Mouse (Mus musculus): ENCODE measurements around the gene Sost. TPM values are rescaled to one million over a fixed set of nuclear protein-coding genes. Genes with fewer than 3 reads are reported as not detected.

Gene Sost
- polyA plus RNA-seq, 1 experiment = 0.10 TPM

GRCm38 (mm10) chr11:101973496-101973895, 6.7 kb upstream of the Sost start:
- no peak overlapping the region for H3K27ac ChIP-seq (ENCODE audit: insufficient read depth, low read length)
- peaks cover 3% of the 10 kb centered on the region; the same call in 1 of the 2 replicates for H3K4me1 ChIP-seq (ENCODE audit: control insufficient read depth, insufficient read depth, low read length)
- H3K4me3 ChIP-seq (ENCODE audit: insufficient read depth, low read length) = no peak overlapping the region
- TF ChIP-seq POLR2A (IDR thresholded peaks at IDR 0.05; ENCODE audit: extremely low read depth, insufficient read depth, low read length) = no peak
- TF ChIP-seq CTCF (IDR thresholded peaks at IDR 0.05; ENCODE audit: extremely low read depth, insufficient read depth, low read length) = no peak

- Histone ChIP-seq H3K27ac (ENCODE audit: insufficient read depth, low read length) (no peak overlapping the region), H3K4me1 (ENCODE audit: control insufficient read depth, insufficient read depth, low read length) (peaks cover 1% of the 10 kb centered on the region; the same call in 1 of the 2 replicates), H3K4me3 (ENCODE audit: insufficient read depth, low read length) (no peak overlapping the region)
- no peak for TF ChIP-seq POLR2A (IDR thresholded peaks at IDR 0.05; ENCODE audit: extremely low read depth, insufficient read depth, low read length)
- no peak for TF ChIP-seq CTCF (IDR thresholded peaks at IDR 0.05; ENCODE audit: extremely low read depth, insufficient read depth, low read length)
These were observed 5.8 kb upstream of the Sost start for GRCm38 (mm10) chr11:101972651-101973050.

- TF ChIP-seq CTCF (IDR thresholded peaks at IDR 0.05; ENCODE audit: extremely low read depth, insufficient read depth, low read length) (no peak), POLR2A (IDR thresholded peaks at IDR 0.05; ENCODE audit: extremely low read depth, insufficient read depth, low read length) (no peak)
- no peak overlapping the region for H3K4me3 ChIP-seq (ENCODE audit: insufficient read depth, low read length)
- peaks cover 1% of the 10 kb centered on the region; the same call in 1 of the 2 replicates for H3K4me1 ChIP-seq (ENCODE audit: control insufficient read depth, insufficient read depth, low read length)
- no peak overlapping the region for H3K27ac ChIP-seq (ENCODE audit: insufficient read depth, low read length)
These were observed 5.3 kb upstream of the Sost start for GRCm38 (mm10) chr11:101972097-101972496.

- Histone ChIP-seq H3K4me3 (ENCODE audit: insufficient read depth, low read length) (no peak overlapping the region), H3K4me1 (ENCODE audit: control insufficient read depth, insufficient read depth, low read length) (peaks cover 1% of the 10 kb centered on the region; the same call in 1 of the 2 replicates), H3K27ac (ENCODE audit: insufficient read depth, low read length) (no peak overlapping the region)
- TF ChIP-seq POLR2A (IDR thresholded peaks at IDR 0.05; ENCODE audit: extremely low read depth, insufficient read depth, low read length) = no peak
- peak; percentile 57 for TF ChIP-seq CTCF (IDR thresholded peaks at IDR 0.05; ENCODE audit: extremely low read depth, insufficient read depth, low read length)
These were observed 4.6 kb upstream of the Sost start for GRCm38 (mm10) chr11:101971410-101971809.

- Histone ChIP-seq H3K27ac (ENCODE audit: insufficient read depth, low read length) (no peak overlapping the region), H3K4me3 (ENCODE audit: insufficient read depth, low read length) (no peak overlapping the region), H3K4me1 (ENCODE audit: control insufficient read depth, insufficient read depth, low read length) (peaks cover 1% of the 10 kb centered on the region; the same call in 1 of the 2 replicates)
- TF ChIP-seq CTCF (IDR thresholded peaks at IDR 0.05; ENCODE audit: extremely low read depth, insufficient read depth, low read length) (no peak), POLR2A (IDR thresholded peaks at IDR 0.05; ENCODE audit: extremely low read depth, insufficient read depth, low read length) (no peak)
These were observed 3.0 kb upstream of the Sost start for GRCm38 (mm10) chr11:101969835-101970234.

GRCm38 (mm10) chr11:101968791-101969190, 2.0 kb upstream of the Sost start:
- Histone ChIP-seq H3K27ac (ENCODE audit: insufficient read depth, low read length) (no peak overlapping the region), H3K4me1 (ENCODE audit: control insufficient read depth, insufficient read depth, low read length) (peaks cover under 1% of the 10 kb centered on the region; the same call in 1 of the 2 replicates), H3K4me3 (ENCODE audit: insufficient read depth, low read length) (no peak overlapping the region)
- peak; percentile 100 for TF ChIP-seq CTCF (IDR thresholded peaks at IDR 0.05; ENCODE audit: extremely low read depth, insufficient read depth, low read length)
- TF ChIP-seq POLR2A (IDR thresholded peaks at IDR 0.05; ENCODE audit: extremely low read depth, insufficient read depth, low read length) = no peak

GRCm38 (mm10) chr11:101968311-101968710, 1.5 kb upstream of the Sost start:
- no peak overlapping the region for H3K4me3 ChIP-seq (ENCODE audit: insufficient read depth, low read length)
- no peaks in the 10 kb centered on the region for H3K4me1 ChIP-seq (ENCODE audit: control insufficient read depth, insufficient read depth, low read length)
- TF ChIP-seq POLR2A (IDR thresholded peaks at IDR 0.05; ENCODE audit: extremely low read depth, insufficient read depth, low read length) = no peak
- no peak for TF ChIP-seq CTCF (IDR thresholded peaks at IDR 0.05; ENCODE audit: extremely low read depth, insufficient read depth, low read length)
- no peak overlapping the region for H3K27ac ChIP-seq (ENCODE audit: insufficient read depth, low read length)

GRCm38 (mm10) chr11:101965553-101965952, 1.3 kb downstream of the Sost start:
- Histone ChIP-seq H3K27ac (ENCODE audit: insufficient read depth, low read length) (no peak overlapping the region), H3K4me1 (ENCODE audit: control insufficient read depth, insufficient read depth, low read length) (no peaks in the 10 kb centered on the region), H3K4me3 (ENCODE audit: insufficient read depth, low read length) (no peak overlapping the region)
- TF ChIP-seq POLR2A (IDR thresholded peaks at IDR 0.05; ENCODE audit: extremely low read depth, insufficient read depth, low read length) (no peak), CTCF (IDR thresholded peaks at IDR 0.05; ENCODE audit: extremely low read depth, insufficient read depth, low read length) (no peak)

- TF ChIP-seq CTCF (IDR thresholded peaks at IDR 0.05; ENCODE audit: extremely low read depth, insufficient read depth, low read length) (no peak), POLR2A (IDR thresholded peaks at IDR 0.05; ENCODE audit: extremely low read depth, insufficient read depth, low read length) (no peak)
- Histone ChIP-seq H3K4me1 (ENCODE audit: control insufficient read depth, insufficient read depth, low read length) (no peaks in the 10 kb centered on the region), H3K4me3 (ENCODE audit: insufficient read depth, low read length) (no peak overlapping the region), H3K27ac (ENCODE audit: insufficient read depth, low read length) (no peak overlapping the region)
These were observed 2.2 kb downstream of the Sost start for GRCm38 (mm10) chr11:101964647-101965046.

- Histone ChIP-seq H3K4me3 (ENCODE audit: insufficient read depth, low read length) (peak overlapping the region; percentile 31), H3K27ac (ENCODE audit: insufficient read depth, low read length) (no peak overlapping the region), H3K4me1 (ENCODE audit: control insufficient read depth, insufficient read depth, low read length) (no peaks in the 10 kb centered on the region)
- TF ChIP-seq POLR2A (IDR thresholded peaks at IDR 0.05; ENCODE audit: extremely low read depth, insufficient read depth, low read length) (no peak), CTCF (IDR thresholded peaks at IDR 0.05; ENCODE audit: extremely low read depth, insufficient read depth, low read length) (no peak)
These were observed 3.1 kb downstream of the Sost start for GRCm38 (mm10) chr11:101963473-101964291.

Data from cortical plate, adult 2 months (tissue).